Mouse (Mus musculus) ES-E14 (cell line): ENCODE measurements around the gene Hoxb1.

Experiments
- CHD2 ChIP-seq: IDR thresholded peaks from 2 replicates; pipeline ENCODE4 v1.6.1; 2014; ENCODE audit warnings: mild to moderate bottlenecking, low read depth, low read length, inconsistent platforms
- HCFC1 ChIP-seq: IDR thresholded peaks from 2 replicates; pipeline ENCODE4 v1.6.1; 2012; ENCODE audit warnings: low read length, inconsistent platforms, borderline replicate concordance; ENCODE audit not compliant: insufficient read depth
- ZC3H11A ChIP-seq: IDR thresholded peaks from 2 replicates; pipeline ENCODE4 v1.6.1; 2012; ENCODE audit warnings: low read depth, mild to moderate bottlenecking, inconsistent platforms, low read length, borderline replicate concordance
- ZNF384 ChIP-seq: IDR thresholded peaks from 2 replicates; pipeline ENCODE4 v1.6.1; 2012; ENCODE audit warnings: low read depth, low read length, inconsistent platforms

- no peak for TF ChIP-seq ZNF384
- TF ChIP-seq CHD2 = no peak
- TF ChIP-seq HCFC1 = no peak
- TF ChIP-seq ZC3H11A = no peak
Measured at GRCm38 (mm10) chr11:96372519-96372918, 7.0 kb downstream of the Hoxb1 start.
